Mouse (Mus musculus) embryo, embryonic 11 days (tissue): Measurements from ENCODE around the gene B3galt4.

ENCODE experiments used
- DNase-seq: peaks from one replicate; pipeline ENCODE4 v3.0.0-alpha.2; 2015

B3galt4 gene

GRCm38 (mm10) chr17:33902491-33902890, 48.8 kb downstream of the B3galt4 start:
- no peak for DNase-seq

GRCm38 (mm10) chr17:33902079-33902478, 49.2 kb downstream of the B3galt4 start:
- DNase-seq = no peak

GRCm38 (mm10) chr17:33901653-33902052, 49.6 kb downstream of the B3galt4 start:
- DNase-seq = no peak

GRCm38 (mm10) chr17:33900989-33901314, 50.3 kb downstream of the B3galt4 start:
- DNase-seq = no peak

- DNase-seq = no peak
These were observed 50.9 kb downstream of the B3galt4 start for GRCm38 (mm10) chr17:33900281-33900988.
